Mouse (Mus musculus) kidney, embryonic 14.5 days (tissue): ENCODE results near the gene Top3a. TPM values are rescaled to one million over a fixed set of nuclear protein-coding genes. Genes with fewer than 3 reads are reported as not detected.

ENCODE experiments used
- ATAC-seq: fragments of 200-750 bp; cut with Nextera tagmentation; 2 replicates; pipeline ENCODE4 v1.8.0; 2017; ENCODE audit warnings: moderate number of reproducible peaks, mild to moderate bottlenecking, moderate TSS enrichment, moderate library complexity; ENCODE audit not compliant: low FRiP score, low TSS enrichment
- H3K27ac ChIP-seq: fragments of 300-500 bp; sonication (generic); 2 replicates; pipeline ENCODE4 v1.5.1; 2014; ENCODE audit warnings: low read depth, mild to moderate bottlenecking, low read length, moderate library complexity, mixed read lengths
- H3K27me3 ChIP-seq: fragments of 300-500 bp; sonication (generic); 2 replicates; pipeline ENCODE4 v1.6.1; 2014; ENCODE audit warnings: mild to moderate bottlenecking, low read length; ENCODE audit not compliant: control insufficient read depth, insufficient read depth
- H3K36me3 ChIP-seq: fragments of 300-500 bp; sonication (generic); 2 replicates; pipeline ENCODE4 v1.6.1; 2014; ENCODE audit warnings: low read length, mixed read lengths; ENCODE audit not compliant: control insufficient read depth, insufficient read depth
- H3K4me1 ChIP-seq: fragments of 300-500 bp; sonication (generic); 2 replicates; pipeline ENCODE4 v1.6.1; 2014; ENCODE audit warnings: low read length, mixed read lengths; ENCODE audit not compliant: control insufficient read depth, insufficient read depth
- H3K4me2 ChIP-seq: fragments of 300-500 bp; sonication (generic); replicated peaks from 2 replicates; pipeline ENCODE4 v1.6.1; 2014; ENCODE audit warnings: low read depth, mild to moderate bottlenecking, low read length
- H3K4me3 ChIP-seq: fragments of 300-500 bp; sonication (generic); 2 replicates; pipeline ENCODE4 v1.5.1; 2014; ENCODE audit warnings: mild to moderate bottlenecking, low read length
- H3K9ac ChIP-seq: fragments of 300-500 bp; sonication (generic); 2 replicates; pipeline ENCODE4 v1.6.1; 2014; ENCODE audit warnings: low read depth, mild to moderate bottlenecking, low read length, moderate library complexity
- H3K9me3 ChIP-seq: fragments of 300-500 bp; sonication (generic); 2 replicates; pipeline ENCODE4 v1.6.1; 2016; ENCODE audit warnings: low read length; ENCODE audit not compliant: control insufficient read depth
- WGBS: fragments of 180-500 bp; shearing (Covaris S2); extraction: QIAGEN DNeasy Blood & Tissue Kit; methylation state at CpG from one replicate; pipeline ENCODE4 v1.1.7; 2014; 5-methylcytosine and 5-hydroxymethylcytosine counted together
- polyA plus RNA-seq: library from polyadenylated mRNA; unstranded; fragments of >200 nt; fragmentation: Nextera tagmentation; extraction: Ambion mirVana; gene quantifications from 2 replicates; pipeline ENCODE4 v1.2.1, GENCODE M21; 2014

Top3a gene
- polyA plus RNA-seq, 1 experiment from 2014 or later: 21.5 TPM

DNA sequence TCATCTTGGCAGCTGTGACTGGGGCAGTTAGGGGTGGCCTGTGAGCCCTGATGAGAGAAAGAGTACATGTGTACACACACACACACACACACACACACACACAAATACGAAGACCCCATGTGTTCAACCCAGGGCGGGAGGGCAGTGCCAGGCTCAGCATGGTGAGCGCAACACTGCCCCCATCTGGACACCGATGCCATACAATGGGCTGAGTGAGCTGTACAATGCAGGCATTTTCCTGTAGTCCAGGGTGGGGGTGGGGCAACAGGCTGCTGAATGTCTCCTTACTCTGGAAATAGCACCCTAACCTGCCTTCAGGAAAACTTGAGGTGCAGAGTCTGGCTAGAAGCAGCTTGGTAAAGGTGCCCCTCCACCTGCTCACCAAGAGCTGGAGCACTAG is 74.0 kb downstream of the Top3a start:
- no peak overlapping the region for H3K9ac ChIP-seq
- no peak overlapping the region for H3K4me2 ChIP-seq
- peaks cover 42% of the 10 kb centered on the region for H3K36me3 ChIP-seq
- no peak overlapping the region for H3K4me3 ChIP-seq
- no peaks in the 10 kb centered on the region for H3K27me3 ChIP-seq
- no peaks in the 10 kb centered on the region for H3K9me3 ChIP-seq
- WGBS: 55% methylated on average over 4 of the region's 4 CpGs
- H3K27ac ChIP-seq: no peak overlapping the region
- no peak for ATAC-seq
- peaks cover 23% of the 10 kb centered on the region for H3K4me1 ChIP-seq

GRCm38 (mm10) chr11:60701611-60702010 is 75.6 kb downstream of the Top3a start:
- Histone ChIP-seq H3K9me3 (no peaks in the 10 kb centered on the region), H3K9ac (no peak overlapping the region), H3K36me3 (peaks cover 27% of the 10 kb centered on the region), H3K4me1 (peaks cover 23% of the 10 kb centered on the region), H3K4me2 (no peak overlapping the region), H3K4me3 (no peak overlapping the region), H3K27me3 (no peaks in the 10 kb centered on the region), H3K27ac (no peak overlapping the region)
- 83% methylated on average over 3 of the region's 4 CpGs for WGBS
- ATAC-seq: no peak

DNA sequence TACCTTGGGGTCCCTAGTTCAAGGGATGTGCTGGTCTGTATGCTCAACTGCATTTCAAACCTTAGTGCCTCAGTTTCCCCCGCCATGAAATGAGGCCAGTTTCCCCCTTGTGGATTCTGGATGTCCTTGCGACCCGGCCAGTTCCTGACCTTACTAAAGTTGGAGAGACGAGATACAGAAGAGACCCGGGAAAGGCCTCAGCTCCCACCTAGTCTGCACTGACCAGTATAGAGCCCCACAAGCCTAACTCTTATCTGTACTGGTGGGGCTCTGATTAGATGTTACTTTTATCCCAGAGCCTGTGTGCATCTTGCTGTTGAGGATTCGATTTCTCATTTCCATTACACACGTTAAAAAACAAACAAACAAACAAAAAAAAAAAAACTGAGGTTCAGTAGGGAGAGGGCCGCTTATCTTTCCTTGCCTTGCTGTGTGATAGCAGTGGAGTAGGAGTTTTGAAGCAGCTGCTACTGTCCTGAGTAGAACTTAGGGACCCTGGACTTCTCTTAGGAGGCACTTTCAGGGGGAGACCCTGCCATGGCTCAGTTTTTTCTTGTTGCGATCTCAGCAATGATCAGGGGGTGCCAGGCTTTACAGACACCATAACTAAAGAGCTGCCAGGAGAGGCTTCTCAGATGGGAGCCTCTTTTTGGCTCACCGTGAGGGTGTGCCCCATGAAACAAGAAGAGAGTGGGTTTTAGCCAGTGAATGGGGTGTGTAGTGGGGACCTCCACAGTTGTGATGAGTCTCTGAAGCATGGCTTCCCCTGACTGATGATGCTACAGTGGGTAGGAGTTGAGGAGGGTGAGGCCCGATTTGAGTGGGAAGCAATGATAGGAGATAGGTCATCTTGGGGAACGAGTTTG is 76.6 kb downstream of the Top3a start:
- no peak for ATAC-seq
- Histone ChIP-seq H3K9me3 (no peaks in the 10 kb centered on the region), H3K4me2 (peak overlapping the region; percentile 80), H3K9ac (peak overlapping the region; percentile 91), H3K27me3 (no peaks in the 10 kb centered on the region), H3K4me3 (peak overlapping the region; percentile 90), H3K36me3 (peaks cover 17% of the 10 kb centered on the region; the same call in 1 of the 2 replicates), H3K4me1 (peaks cover 23% of the 10 kb centered on the region), H3K27ac (no peak overlapping the region)
- 29% methylated on average over 12 of the region's 12 CpGs for WGBS

DNA sequence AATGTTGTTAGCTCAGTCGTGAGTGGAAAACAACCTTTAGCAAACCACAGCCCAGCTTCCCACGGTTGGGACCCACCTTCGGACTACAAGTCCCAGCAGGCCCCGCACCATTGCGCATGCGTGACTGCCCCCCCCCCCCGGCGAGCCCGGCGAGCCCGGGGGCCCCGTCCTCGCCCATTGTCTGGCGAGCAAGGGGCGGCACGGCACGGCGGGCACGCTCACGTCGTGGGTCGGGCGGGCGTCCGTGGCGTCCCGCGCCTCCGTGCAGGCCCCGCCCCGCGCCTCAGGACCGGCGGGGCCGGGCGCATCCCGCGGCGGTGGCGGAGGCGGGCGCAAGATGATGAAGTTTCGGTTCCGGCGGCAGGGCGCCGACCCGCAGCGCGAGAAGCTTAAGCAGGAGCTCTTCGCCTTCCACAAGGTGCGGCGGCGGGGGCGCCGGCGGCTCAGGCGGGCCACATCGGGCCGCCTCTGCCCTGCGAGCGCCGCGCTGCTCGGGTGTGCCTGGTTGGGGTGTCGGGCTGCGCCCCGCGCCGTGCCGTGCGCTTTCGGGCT is 77.6 kb downstream of the Top3a start, which contains the start of gene Llgl1:
TSS of gene Llgl1 (plus strand) at position 200 of the 552 bp plus-strand sequence.
- Histone ChIP-seq H3K27me3 (no peaks in the 10 kb centered on the region), H3K9ac (peak within 1 kb of the TSS; percentile 91), H3K36me3 (peaks cover 11% of the 10 kb centered on the region; the same call in 1 of the 2 replicates), H3K4me3 (peak within 1 kb of the TSS; percentile 90), H3K4me1 (peaks cover 23% of the 10 kb centered on the region), H3K4me2 (peak within 1 kb of the TSS; percentile 80), H3K9me3 (no peaks in the 10 kb centered on the region), H3K27ac (peak within 1 kb of the TSS; percentile 93)
- peak; percentile 89 for ATAC-seq
- under 1% methylated on average over 59 of the region's 73 CpGs for WGBS

GRCm38 (mm10) chr11:60698806-60699523 is 78.2 kb downstream of the Top3a start:
- WGBS: 1% methylated on average over 22 of the region's 22 CpGs
- H3K4me3 ChIP-seq: peak overlapping the region; percentile 90
- ATAC-seq: peak; percentile 64
- peaks cover 7% of the 10 kb centered on the region; the same call in 1 of the 2 replicates for H3K36me3 ChIP-seq
- H3K4me2 ChIP-seq: peak overlapping the region; percentile 80
- H3K27me3 ChIP-seq: no peaks in the 10 kb centered on the region
- H3K4me1 ChIP-seq: peaks cover 23% of the 10 kb centered on the region
- no peaks in the 10 kb centered on the region for H3K9me3 ChIP-seq
- peak overlapping the region; percentile 91 for H3K9ac ChIP-seq
- peak overlapping the region; percentile 93 for H3K27ac ChIP-seq

- H3K4me1 ChIP-seq: peaks cover 20% of the 10 kb centered on the region
- ATAC-seq: no peak
- H3K4me3 ChIP-seq: no peak overlapping the region
- H3K36me3 ChIP-seq: 0 out of 2 replicates have a peak, but pooled peaks cover 2% of the 10 kb centered on the region
- no peaks in the 10 kb centered on the region for H3K27me3 ChIP-seq
- no peak overlapping the region for H3K27ac ChIP-seq
- H3K9me3 ChIP-seq: no peaks in the 10 kb centered on the region
- 75% methylated on average over 2 of the region's 2 CpGs for WGBS
- H3K9ac ChIP-seq: no peak overlapping the region
- H3K4me2 ChIP-seq: no peak overlapping the region
Observed at GRCm38 (mm10) chr11:60697561-60697960, 79.6 kb downstream of the Top3a start.

- no peaks in the 10 kb centered on the region for H3K36me3 ChIP-seq
- WGBS: 78% methylated on average over 1 of the region's 1 CpGs
- no peaks in the 10 kb centered on the region for H3K27me3 ChIP-seq
- no peak overlapping the region for H3K9ac ChIP-seq
- peaks cover 15% of the 10 kb centered on the region for H3K4me1 ChIP-seq
- no peak overlapping the region for H3K27ac ChIP-seq
- no peak overlapping the region for H3K4me3 ChIP-seq
- no peak for ATAC-seq
- H3K4me2 ChIP-seq: no peak overlapping the region
- H3K9me3 ChIP-seq: no peaks in the 10 kb centered on the region
Observed at GRCm38 (mm10) chr11:60696165-60696564, 81.0 kb downstream of the Top3a start.
